Mouse (Mus musculus) brain, embryonic 14.5 days (tissue): Measurements from ENCODE around the gene Tent5b. TPM values are rescaled to one million over a fixed set of nuclear protein-coding genes. Genes with fewer than 3 reads are reported as not detected.
"Not testable (repeated sequence)": the region's sequence is repeated elsewhere in the genome, so short reads cannot be mapped to it uniquely, and the experiment has no call there.

ENCODE experiments used
- DNase-seq: peaks from one replicate; pipeline ENCODE4 v3.0.0-alpha.2; 2011; ENCODE audit warnings: low read depth
- CTCF ChIP-seq: fragments of 200-500 bp; IDR thresholded peaks from 2 replicates; pipeline ENCODE4 v1.5.1; 2012; ENCODE audit warnings: inconsistent platforms, mild to moderate bottlenecking, moderate library complexity, borderline replicate concordance; ENCODE audit not compliant: insufficient read depth, insufficient read length; ENCODE audit errors: extremely low read depth
- POLR2A ChIP-seq: fragments of 200-500 bp; IDR thresholded peaks from 2 replicates; pipeline ENCODE4 v1.6.1; 2012; ENCODE audit warnings: mild to moderate bottlenecking, inconsistent platforms, borderline replicate concordance; ENCODE audit not compliant: poor library complexity, insufficient read depth, insufficient read length, severe bottlenecking; ENCODE audit errors: extremely low read depth
- polyA plus RNA-seq: library from polyadenylated mRNA; depleted of rRNA; stranded (reverse); fragments of >200 nt; gene quantifications from 2 replicates; pipeline ENCODE4 v1.2.3, GENCODE M21; 2012

The Tent5b gene
- polyA plus RNA-seq, 1 experiment = 0.45 TPM

DNA sequence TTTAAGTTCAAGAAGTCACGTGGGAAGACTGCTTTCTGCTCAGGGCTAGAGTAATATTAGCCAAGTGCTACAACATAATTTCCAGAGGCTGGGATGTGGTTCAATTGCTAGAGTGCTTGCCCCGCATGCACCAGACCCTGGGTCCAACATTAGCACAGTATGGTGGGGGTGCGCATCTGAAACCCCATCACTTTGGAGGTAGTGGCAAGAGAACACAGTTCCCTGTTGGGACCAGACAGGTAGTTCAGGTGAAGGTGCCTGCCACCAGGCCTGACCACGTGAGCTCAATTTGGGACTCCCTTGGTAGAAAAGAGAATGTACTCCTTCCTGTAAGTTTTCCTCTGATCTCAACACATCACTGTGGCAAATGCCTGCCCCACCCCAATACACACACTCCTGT, 14.9 kb downstream of the Tent5b start:
- TF ChIP-seq CTCF = no peak
- TF ChIP-seq POLR2A = no peak
- no peak for DNase-seq

DNA sequence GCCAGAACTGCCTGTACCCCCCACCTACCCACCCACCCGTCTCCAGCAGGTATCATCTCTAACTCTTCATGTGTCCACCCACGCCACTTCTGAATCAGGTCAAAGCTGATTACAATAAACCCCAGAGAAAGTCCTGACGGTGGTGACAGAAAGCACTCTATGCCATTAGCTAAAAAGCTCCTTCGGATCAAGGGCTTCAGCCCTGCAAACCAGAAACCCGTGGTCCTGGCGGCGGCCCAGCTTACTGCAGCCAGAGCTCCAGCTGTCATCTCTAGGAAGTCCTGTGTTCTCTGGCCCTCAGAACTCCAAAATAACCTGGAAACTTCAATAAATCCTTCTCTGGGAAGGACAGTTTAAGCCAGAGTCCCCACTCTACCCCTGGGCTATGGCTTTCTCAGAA, 15.8 kb downstream of the Tent5b start:
- no peak for DNase-seq
- peak; percentile 30; the same call in 1 of the 2 replicates for TF ChIP-seq CTCF
- no peak for TF ChIP-seq POLR2A

GRCm38 (mm10) chr4:133496738-133497445, 17.0 kb downstream of the Tent5b start:
- DNase-seq = no peak
- TF ChIP-seq CTCF (no peak), POLR2A (no peak)

DNA sequence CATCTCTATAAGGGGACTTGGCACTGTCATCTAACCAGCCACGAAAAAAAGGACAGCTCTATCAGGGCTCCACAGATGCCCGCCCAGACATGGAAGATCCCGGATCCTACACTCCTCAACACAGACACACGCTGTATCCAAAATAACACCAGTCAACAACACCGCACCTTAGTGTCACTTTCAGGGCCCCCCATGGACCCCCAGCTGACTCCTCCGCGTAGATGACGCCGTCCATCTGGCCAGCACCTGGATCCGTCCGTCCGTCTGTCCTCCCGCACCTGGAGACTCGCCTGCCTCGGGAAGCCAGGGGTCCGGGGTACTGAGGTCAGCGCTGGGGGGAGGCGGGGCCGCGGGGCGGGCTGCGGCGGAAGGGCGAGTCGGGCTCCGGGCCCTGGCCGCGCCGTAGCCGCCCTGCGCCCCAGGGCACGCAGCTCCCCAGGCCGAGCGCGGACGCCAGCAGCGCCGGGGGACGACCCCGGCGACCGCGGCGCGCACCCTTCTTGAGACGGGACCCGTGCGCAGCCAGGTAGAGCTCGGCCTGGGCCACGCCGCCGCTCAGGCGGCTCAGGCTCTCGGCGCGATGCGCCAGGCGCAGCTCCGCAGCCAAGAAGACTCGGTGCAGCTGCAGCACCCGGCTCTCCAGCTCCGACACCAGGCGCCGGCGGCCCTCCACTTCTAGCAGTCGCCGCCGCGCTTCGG, 17.7 kb downstream of the Tent5b start:
- TF ChIP-seq CTCF = no peak
- no peak for TF ChIP-seq POLR2A
- peak; percentile 42 for DNase-seq

- peak; percentile 90 for DNase-seq
- peak; percentile 35; the same call in 1 of the 2 replicates for TF ChIP-seq POLR2A
- TF ChIP-seq CTCF = no peak
Measured at GRCm38 (mm10) chr4:133498160-133498724, 18.3 kb downstream of the Tent5b start, which contains the start of gene Trnp1. TSS of gene Trnp1 (minus strand) at chr4:133498550.

- no peak for TF ChIP-seq POLR2A
- TF ChIP-seq CTCF = no peak
- no peak for DNase-seq
Measured at GRCm38 (mm10) chr4:133501514-133501913, 21.6 kb downstream of the Tent5b start.

GRCm38 (mm10) chr4:133504300-133504699, 24.4 kb downstream of the Tent5b start:
- DNase-seq = no peak
- TF ChIP-seq POLR2A = no peak
- no peak for TF ChIP-seq CTCF

GRCm38 (mm10) chr4:133504755-133505485, 25.0 kb downstream of the Tent5b start:
- no peak for TF ChIP-seq CTCF
- TF ChIP-seq POLR2A = no peak

DNA sequence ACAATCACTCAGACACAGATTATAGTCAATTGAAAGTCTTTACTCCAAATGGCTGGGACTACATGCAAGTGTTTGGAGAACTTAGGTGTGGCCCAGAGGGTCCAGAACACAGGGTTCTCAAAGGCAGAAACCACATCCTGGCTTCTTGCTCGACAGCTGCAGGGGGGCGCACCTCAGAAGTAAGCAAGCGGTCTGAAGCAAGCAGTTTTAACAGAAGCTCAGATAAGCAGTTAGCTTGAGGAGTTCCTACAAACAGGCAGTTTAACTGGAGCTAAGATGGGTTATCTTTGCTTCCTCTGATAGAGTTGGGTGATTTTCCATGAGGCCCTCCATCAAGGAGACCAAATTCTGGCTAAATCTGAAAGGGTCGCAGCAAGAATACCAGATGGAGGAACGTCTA, 26.6 kb downstream of the Tent5b start:
- no peak for DNase-seq
- TF ChIP-seq CTCF = no peak
- TF ChIP-seq POLR2A = no peak

More at GRCm38 (mm10) chr4:133504755-133505485, 25.0 kb downstream of the Tent5b start:
- no peak for DNase-seq

GRCm38 (mm10) chr4:133508990-133509389, 29.1 kb downstream of the Tent5b start:
- TF ChIP-seq CTCF (no peak), POLR2A (no peak)
- peak; percentile 87 for DNase-seq

DNA sequence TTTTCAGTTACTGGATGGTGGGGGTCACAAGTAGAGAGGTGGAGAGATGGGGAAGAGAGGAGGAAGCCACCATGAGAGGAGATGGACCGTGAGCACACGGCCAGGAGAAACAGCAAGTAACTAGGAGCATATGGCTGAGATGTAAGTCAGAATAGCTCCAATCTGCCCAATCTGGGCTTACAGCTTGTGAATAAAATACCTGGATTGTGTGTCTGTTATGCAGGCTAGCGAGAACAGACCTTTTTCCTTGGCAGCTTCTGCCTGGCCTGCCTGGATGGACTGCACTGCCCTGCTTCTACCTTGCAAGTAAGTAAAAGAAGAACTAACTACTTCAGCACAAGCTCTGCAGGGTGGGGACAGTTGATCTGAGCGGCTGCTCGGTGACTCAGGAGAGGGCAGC, 31.1 kb downstream of the Tent5b start:
- TF ChIP-seq CTCF (no peak), POLR2A (no peak)
- DNase-seq = no peak

- DNase-seq = not testable (repeated sequence)
Measured at GRCm38 (mm10) chr4:133512511-133512910, 32.6 kb downstream of the Tent5b start.
